Mouse (Mus musculus): ENCODE data around the gene Gpr146. TPM values are rescaled to one million over a fixed set of nuclear protein-coding genes. Genes with fewer than 3 reads are reported as not detected.

The Gpr146 gene
- polyA plus RNA-seq, 2 experiments = 1.9 to 2.3 TPM

DNA sequence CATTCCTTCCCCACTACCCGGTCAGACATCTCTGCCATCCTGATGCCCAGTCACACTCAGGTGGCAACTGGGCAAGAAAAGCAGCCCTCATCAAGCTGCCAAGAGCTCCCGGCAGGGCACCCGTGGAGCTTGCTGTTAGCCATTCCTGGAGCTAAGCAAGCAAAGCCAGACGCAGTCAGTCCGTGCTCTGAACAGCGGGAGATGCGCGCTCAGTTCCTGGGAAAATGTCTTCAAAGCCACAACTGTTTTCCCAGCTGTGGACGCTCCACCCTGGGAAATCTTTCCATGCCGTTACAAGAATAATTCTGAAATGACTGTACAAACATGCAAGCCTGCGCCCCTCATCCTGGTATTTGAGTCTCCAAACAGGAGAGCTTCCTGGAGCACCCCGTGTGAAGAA lies 64.9 kb downstream of the Gpr146 start:
- H3K27ac ChIP-seq (replicated peaks; ENCODE audit: low read depth, low read length) = 0 out of 2 replicates have a peak overlapping the region, but pooled peaks have one; percentile 5
- no peaks in the 10 kb centered on the region for H3K36me3 ChIP-seq (ENCODE audit: control insufficient read depth, insufficient read depth, low read length)
- no peak overlapping the region for H3K4me2 ChIP-seq (replicated peaks; ENCODE audit: low read depth, low read length, severe bottlenecking)
- no peak for ATAC-seq (ENCODE audit: low FRiP score, low read depth)
- H3K9me3 ChIP-seq (ENCODE audit: control insufficient read depth, low read length) = no peaks in the 10 kb centered on the region
- WGBS = 69% methylated on average over 12 of the region's 12 CpGs
- no peak overlapping the region for H3K4me3 ChIP-seq (replicated peaks; ENCODE audit: low read length)
- no peak overlapping the region for H3K9ac ChIP-seq (ENCODE audit: low read depth, low read length, severe bottlenecking)
- TF ChIP-seq POLR2A (IDR thresholded peaks at IDR 0.05; ENCODE audit: borderline replicate concordance, extremely low read depth, insufficient read depth, insufficient read length) = no peak
- H3K27me3 ChIP-seq (ENCODE audit: control insufficient read depth, insufficient read depth, low read length) = no peaks in the 10 kb centered on the region
- H3K4me1 ChIP-seq (ENCODE audit: control insufficient read depth, insufficient read depth, low read length) = no peaks in the 10 kb centered on the region; the same call in 1 of the 2 replicates
- no peak for DNase-seq (ENCODE audit: low spot score)

- 74% methylated on average over 4 of the region's 4 CpGs for WGBS
- no peak for TF ChIP-seq POLR2A (IDR thresholded peaks at IDR 0.05; ENCODE audit: borderline replicate concordance, extremely low read depth, insufficient read depth, insufficient read length)
Observed at GRCm38 (mm10) chr5:139442962-139443361, 65.5 kb downstream of the Gpr146 start.

DNA sequence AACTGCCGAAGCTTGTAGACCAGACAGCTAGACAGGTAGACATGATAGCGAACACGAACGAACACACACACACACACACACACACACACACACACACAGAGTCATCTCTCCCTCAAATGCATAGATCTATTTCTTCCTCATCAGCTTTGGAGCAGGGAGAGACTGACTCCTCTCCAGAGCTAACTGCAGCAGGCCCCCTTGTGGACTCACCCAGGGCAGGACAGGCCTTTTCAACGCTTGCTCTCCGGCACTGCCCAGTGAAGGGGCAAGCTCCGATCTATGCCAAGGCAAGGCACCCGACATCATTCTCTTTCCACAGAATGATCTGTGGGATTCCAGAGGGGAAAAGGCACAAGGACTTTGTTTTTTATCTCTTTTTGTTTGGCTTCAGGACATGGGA lies 67.8 kb downstream of the Gpr146 start:
- no peak for ATAC-seq (ENCODE audit: low FRiP score, low read depth)
- Histone ChIP-seq H3K4me1 (ENCODE audit: control insufficient read depth, insufficient read depth, low read length) (no peaks in the 10 kb centered on the region; the same call in 1 of the 2 replicates), H3K4me2 (replicated peaks; ENCODE audit: low read depth, low read length, severe bottlenecking) (no peak overlapping the region), H3K27ac (replicated peaks; ENCODE audit: low read depth, low read length) (no peak overlapping the region), H3K9ac (ENCODE audit: low read depth, low read length, severe bottlenecking) (no peak overlapping the region), H3K4me3 (replicated peaks; ENCODE audit: low read length) (no peak overlapping the region), H3K9me3 (ENCODE audit: control insufficient read depth, low read length) (no peaks in the 10 kb centered on the region), H3K27me3 (ENCODE audit: control insufficient read depth, insufficient read depth, low read length) (no peaks in the 10 kb centered on the region), H3K36me3 (ENCODE audit: control insufficient read depth, insufficient read depth, low read length) (no peaks in the 10 kb centered on the region)
- TF ChIP-seq POLR2A (IDR thresholded peaks at IDR 0.05; ENCODE audit: borderline replicate concordance, extremely low read depth, insufficient read depth, insufficient read length) = no peak
- no peak for DNase-seq (ENCODE audit: low spot score)
- WGBS = 90% methylated on average over 8 of the region's 8 CpGs

More at GRCm38 (mm10) chr5:139442962-139443361, 65.5 kb downstream of the Gpr146 start:
- H3K9me3 ChIP-seq (ENCODE audit: control insufficient read depth, low read length) = no peaks in the 10 kb centered on the region
- 0 out of 2 replicates have a peak overlapping the region, but pooled peaks have one; percentile 5 for H3K27ac ChIP-seq (replicated peaks; ENCODE audit: low read depth, low read length)
- H3K4me1 ChIP-seq (ENCODE audit: control insufficient read depth, insufficient read depth, low read length) = no peaks in the 10 kb centered on the region; the same call in 1 of the 2 replicates
- H3K4me3 ChIP-seq (replicated peaks; ENCODE audit: low read length) = no peak overlapping the region
- no peak overlapping the region for H3K9ac ChIP-seq (ENCODE audit: low read depth, low read length, severe bottlenecking)
- no peak for DNase-seq (ENCODE audit: low spot score)
- H3K27me3 ChIP-seq (ENCODE audit: control insufficient read depth, insufficient read depth, low read length) = no peaks in the 10 kb centered on the region
- no peaks in the 10 kb centered on the region for H3K36me3 ChIP-seq (ENCODE audit: control insufficient read depth, insufficient read depth, low read length)
- no peak overlapping the region for H3K4me2 ChIP-seq (replicated peaks; ENCODE audit: low read depth, low read length, severe bottlenecking)
- ATAC-seq (ENCODE audit: low FRiP score, low read depth) = no peak

MicroRNA genes within 50 kb of the gene (microRNA counts, 519-probe panel; counts per million panel counts)
- not detected for microRNA mmu-miR-339-3p
- not detected for microRNA mmu-miR-339-5p

Small RNA genes within 50 kb of the gene (microRNA-seq; reads per million reads assigned to microRNA genes)
- 360 reads per million, percentile 60 among the genes with 10 or more reads in this experiment for gene Mir339

Other genes starting within 250 kb of the Gpr146 start
- 17.4 and 19.2 TPM in 2 replicates for gene Prkar1b, start 227.7 kb upstream of the Gpr146 start, polyA plus RNA-seq (2012; rRNA removed)
- gene Prkar1b, start 227.7 kb upstream of the Gpr146 start, polyA plus RNA-seq (2014; fragmentation: Nextera tagmentation; extraction: Ambion mirVana) = 15.8 and 17.0 TPM in 2 replicates
- gene Dnaaf5, start 227.5 kb upstream of the Gpr146 start, polyA plus RNA-seq (2012; rRNA removed) = 15.1 and 20.1 TPM in 2 replicates
- 5.3 and 6.7 TPM in 2 replicates for gene Dnaaf5, start 227.5 kb upstream of the Gpr146 start, polyA plus RNA-seq (2014; fragmentation: Nextera tagmentation; extraction: Ambion mirVana)
- gene Sun1, start 177.1 kb upstream of the Gpr146 start, polyA plus RNA-seq (2012; rRNA removed) = 65.3 and 67.3 TPM in 2 replicates
- 50.0 and 53.7 TPM in 2 replicates for gene Sun1, start 177.1 kb upstream of the Gpr146 start, polyA plus RNA-seq (2014; fragmentation: Nextera tagmentation; extraction: Ambion mirVana)
- 136 and 149 TPM in 2 replicates for gene Get4, start 125.4 kb upstream of the Gpr146 start, polyA plus RNA-seq (2012; rRNA removed)
- gene Get4, start 125.4 kb upstream of the Gpr146 start, polyA plus RNA-seq (2014; fragmentation: Nextera tagmentation; extraction: Ambion mirVana) = 152 and 154 TPM in 2 replicates
- 2.5 and 2.9 TPM in 2 replicates for gene Adap1, start 52.1 kb upstream of the Gpr146 start, polyA plus RNA-seq (2012; rRNA removed)
- 1.7 and 2.7 TPM in 2 replicates for gene Adap1, start 52.1 kb upstream of the Gpr146 start, polyA plus RNA-seq (2014; fragmentation: Nextera tagmentation; extraction: Ambion mirVana)
- gene Cox19, start 26.3 kb upstream of the Gpr146 start, polyA plus RNA-seq (2012; rRNA removed) = 77.8 and 90.6 TPM in 2 replicates
- gene Cox19, start 26.3 kb upstream of the Gpr146 start, polyA plus RNA-seq (2014; fragmentation: Nextera tagmentation; extraction: Ambion mirVana) = 108 and 111 TPM in 2 replicates
- gene Cyp2w1, start 25.1 kb upstream of the Gpr146 start, polyA plus RNA-seq (2012; rRNA removed) = 29.3 and 36.2 TPM in 2 replicates
- 19.6 and 20.7 TPM in 2 replicates for gene Cyp2w1, start 25.1 kb upstream of the Gpr146 start, polyA plus RNA-seq (2014; fragmentation: Nextera tagmentation; extraction: Ambion mirVana)
- 9.1 and 10.6 TPM in 2 replicates for gene C130050O18Rik, start 27.6 kb downstream of the Gpr146 start, polyA plus RNA-seq (2012; rRNA removed)
- gene C130050O18Rik, start 27.6 kb downstream of the Gpr146 start, polyA plus RNA-seq (2014; fragmentation: Nextera tagmentation; extraction: Ambion mirVana) = 6.4 and 7.5 TPM in 2 replicates
- gene Gper1, start 45.5 kb downstream of the Gpr146 start, polyA plus RNA-seq (2012; rRNA removed) = 4.7 and 5.7 TPM in 2 replicates
- gene Gper1, start 45.5 kb downstream of the Gpr146 start, polyA plus RNA-seq (2014; fragmentation: Nextera tagmentation; extraction: Ambion mirVana) = 6.4 and 6.7 TPM in 2 replicates
- 23.2 and 25.2 TPM in 2 replicates for gene 3110082I17Rik, start 82.8 kb downstream of the Gpr146 start, polyA plus RNA-seq (2012; rRNA removed)
- gene 3110082I17Rik, start 82.8 kb downstream of the Gpr146 start, polyA plus RNA-seq (2014; fragmentation: Nextera tagmentation; extraction: Ambion mirVana) = 27.9 and 29.9 TPM in 2 replicates
- gene Zfand2a, start 106.9 kb downstream of the Gpr146 start, polyA plus RNA-seq (2012; rRNA removed) = 16.4 and 17.3 TPM in 2 replicates
- 6.2 and 6.8 TPM in 2 replicates for gene Zfand2a, start 106.9 kb downstream of the Gpr146 start, polyA plus RNA-seq (2014; fragmentation: Nextera tagmentation; extraction: Ambion mirVana)
- gene Uncx, start 165.8 kb downstream of the Gpr146 start, polyA plus RNA-seq (2012; rRNA removed) = 0.20 TPM in 2 replicates
- gene Uncx, start 165.8 kb downstream of the Gpr146 start, polyA plus RNA-seq (2014; fragmentation: Nextera tagmentation; extraction: Ambion mirVana) = 0.07 and 0.12 TPM in 2 replicates

All from limb, embryonic 14.5 days (tissue).